Mouse (Mus musculus) midbrain, embryonic 16.5 days (tissue): Measurements from ENCODE around the gene Akr1c13. TPM values are rescaled to one million over a fixed set of nuclear protein-coding genes. Genes with fewer than 3 reads are reported as not detected.
"Not testable (repeated sequence)": the region's sequence is repeated elsewhere in the genome, so short reads cannot be mapped to it uniquely, and the experiment has no call there.

Source experiments
- ATAC-seq: fragments of 200-750 bp; cut with Nextera tagmentation; 2 replicates; pipeline ENCODE4 v1.8.0; 2017; ENCODE audit warnings: moderate TSS enrichment
- H3K27ac ChIP-seq: fragments of 300-500 bp; sonication (generic); 2 replicates; pipeline ENCODE4 v1.5.1; 2014; ENCODE audit warnings: mild to moderate bottlenecking, low read length, mixed read lengths
- H3K27me3 ChIP-seq: fragments of 300-500 bp; sonication (generic); 2 replicates; pipeline ENCODE4 v1.6.1; 2014; ENCODE audit warnings: low read depth, low read length, mixed read lengths; ENCODE audit not compliant: control insufficient read depth, insufficient read depth
- H3K36me3 ChIP-seq: fragments of 300-500 bp; sonication (generic); 2 replicates; pipeline ENCODE4 v1.6.1; 2014; ENCODE audit warnings: mild to moderate bottlenecking, low read length, moderate library complexity, mixed read lengths; ENCODE audit not compliant: control insufficient read depth, insufficient read depth
- H3K4me1 ChIP-seq: fragments of 300-500 bp; sonication (generic); 2 replicates; pipeline ENCODE4 v1.6.1; 2014; ENCODE audit warnings: mild to moderate bottlenecking, low read length, mixed read lengths; ENCODE audit not compliant: control insufficient read depth, insufficient read depth
- H3K4me2 ChIP-seq: fragments of 300-500 bp; sonication (generic); 2 replicates; pipeline ENCODE4 v1.6.1; 2014; ENCODE audit warnings: mild to moderate bottlenecking, low read length, mixed read lengths
- H3K4me3 ChIP-seq: fragments of 300-500 bp; sonication (generic); 2 replicates; pipeline ENCODE4 v1.5.1; 2014; ENCODE audit warnings: low read depth, mild to moderate bottlenecking, low read length, moderate library complexity, mixed read lengths
- H3K9ac ChIP-seq: fragments of 300-500 bp; sonication (generic); 2 replicates; pipeline ENCODE4 v1.6.1; 2014; ENCODE audit warnings: low read depth, low read length, mixed read lengths
- H3K9me3 ChIP-seq: fragments of 300-500 bp; sonication (generic); replicated peaks from 2 replicates; pipeline ENCODE4 v1.6.1; 2014; ENCODE audit warnings: mild to moderate bottlenecking, low read length, mixed read lengths; ENCODE audit not compliant: control insufficient read depth, poor library complexity, severe bottlenecking
- WGBS: fragments of 180-500 bp; shearing (Covaris S2); extraction: QIAGEN DNeasy Blood & Tissue Kit; methylation state at CpG from one replicate; pipeline ENCODE4 v1.1.7; 2014; 5-methylcytosine and 5-hydroxymethylcytosine counted together
- polyA plus RNA-seq: library from polyadenylated mRNA; unstranded; fragments of >200 nt; fragmentation: Nextera tagmentation; extraction: Ambion mirVana; gene quantifications from 2 replicates; pipeline ENCODE4 v1.2.1, GENCODE M21; 2015

The Akr1c13 gene
- 1.2 and 1.5 TPM in 2 replicates for polyA plus RNA-seq

- H3K4me1 ChIP-seq, result no peaks in the 10 kb centered on the region
- 81% methylated on average over 3 of the region's 3 CpGs for WGBS
- no peak within 1 kb of the TSS for H3K4me2 ChIP-seq
- H3K27ac ChIP-seq, result no peak within 1 kb of the TSS
- no peak within 1 kb of the TSS for H3K9ac ChIP-seq
- H3K36me3 ChIP-seq, result no peaks in the 10 kb centered on the region
- H3K4me3 ChIP-seq, result no peak within 1 kb of the TSS
- ATAC-seq, result no peak
- H3K27me3 ChIP-seq, result no peaks in the 10 kb centered on the region
- no peaks in the 10 kb centered on the region for H3K9me3 ChIP-seq
Observed at GRCm38 (mm10) chr13:4190904-4191303, at the start of gene Akr1c13. Gene Akr1c13 (plus strand): TSS chr13:4191150.

- 81% methylated on average over 1 of the region's 1 CpGs for WGBS
- Histone ChIP-seq H3K9ac (no peak overlapping the region), H3K27me3 (no peaks in the 10 kb centered on the region), H3K27ac (no peak overlapping the region), H3K4me2 (no peak overlapping the region), H3K36me3 (no peaks in the 10 kb centered on the region), H3K4me1 (no peaks in the 10 kb centered on the region), H3K9me3 (no peaks in the 10 kb centered on the region), H3K4me3 (no peak overlapping the region)
- ATAC-seq, result no peak
Observed at GRCm38 (mm10) chr13:4144261-4144660, 46.7 kb upstream of the Akr1c13 start.

DNA sequence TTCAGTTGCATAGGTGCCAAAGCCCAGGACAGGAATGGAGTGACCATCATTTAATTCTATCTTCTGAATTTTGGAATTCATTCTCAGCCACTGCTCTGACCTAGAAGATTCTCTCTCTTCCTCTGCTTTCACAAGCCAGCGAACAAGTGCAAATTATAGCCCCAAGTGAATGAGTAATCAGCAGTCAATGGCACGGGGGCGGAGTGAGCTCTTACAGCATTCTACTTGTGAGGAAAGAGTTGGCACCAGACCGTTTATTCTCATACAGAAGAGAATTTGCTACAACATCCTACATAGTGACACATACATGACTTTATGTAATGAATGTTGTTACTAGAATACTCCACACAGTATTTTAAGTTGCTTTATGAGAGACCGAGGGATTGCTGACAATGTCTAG is 40.4 kb upstream of the Akr1c13 start, which contains the start of gene Akr1c18:
Gene Akr1c18 (minus strand): TSS at position 137 of the 400 bp plus-strand sequence.
- no peaks in the 10 kb centered on the region for H3K9me3 ChIP-seq
- H3K9ac ChIP-seq, result no peak within 1 kb of the TSS
- ATAC-seq, result no peak
- no peaks in the 10 kb centered on the region for H3K27me3 ChIP-seq
- no peak within 1 kb of the TSS for H3K27ac ChIP-seq
- no peak within 1 kb of the TSS for H3K4me3 ChIP-seq
- WGBS, result 73% methylated on average over 5 of the region's 5 CpGs
- no peaks in the 10 kb centered on the region for H3K36me3 ChIP-seq
- H3K4me1 ChIP-seq, result no peaks in the 10 kb centered on the region
- H3K4me2 ChIP-seq, result no peak within 1 kb of the TSS

GRCm38 (mm10) chr13:4152908-4153307 is 38.0 kb upstream of the Akr1c13 start:
- Histone ChIP-seq H3K4me2 (no peak overlapping the region), H3K4me1 (no peaks in the 10 kb centered on the region), H3K27ac (no peak overlapping the region), H3K9me3 (no peaks in the 10 kb centered on the region), H3K4me3 (no peak overlapping the region), H3K27me3 (no peaks in the 10 kb centered on the region), H3K9ac (no peak overlapping the region), H3K36me3 (no peaks in the 10 kb centered on the region)
- ATAC-seq, result no peak
- 73% methylated on average over 2 of the region's 2 CpGs for WGBS

- no peak for ATAC-seq
- H3K4me3 ChIP-seq, result no peak overlapping the region
- 86% methylated on average over 3 of the region's 3 CpGs for WGBS
- no peaks in the 10 kb centered on the region for H3K27me3 ChIP-seq
- no peak overlapping the region for H3K27ac ChIP-seq
- no peak overlapping the region for H3K9ac ChIP-seq
- H3K9me3 ChIP-seq, result no peaks in the 10 kb centered on the region
- no peaks in the 10 kb centered on the region for H3K4me1 ChIP-seq
- H3K36me3 ChIP-seq, result no peaks in the 10 kb centered on the region
- no peak overlapping the region for H3K4me2 ChIP-seq
Observed at GRCm38 (mm10) chr13:4153593-4153992, 37.4 kb upstream of the Akr1c13 start.

DNA sequence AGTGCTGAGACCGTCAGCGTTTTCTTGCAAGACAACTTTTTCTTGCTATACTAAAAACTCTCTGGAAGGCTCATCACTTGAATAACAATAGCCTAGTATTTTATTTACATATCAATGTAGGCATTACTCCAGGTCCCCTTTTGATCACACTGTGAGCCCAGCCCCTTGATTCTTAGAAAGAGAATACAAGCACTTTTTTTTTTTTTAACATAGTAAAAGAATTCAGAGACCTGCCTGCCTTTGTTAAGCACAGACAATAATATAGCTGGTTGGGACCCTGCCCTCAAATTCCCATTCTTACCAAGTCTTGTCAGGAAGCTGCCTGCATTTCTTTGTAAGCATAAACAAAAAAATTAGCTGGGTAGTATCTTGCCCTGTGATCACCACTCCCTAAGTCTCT is 35.7 kb upstream of the Akr1c13 start:
- Histone ChIP-seq H3K9ac (no peak overlapping the region), H3K4me3 (no peak overlapping the region), H3K9me3 (no peaks in the 10 kb centered on the region), H3K36me3 (no peaks in the 10 kb centered on the region), H3K27ac (no peak overlapping the region), H3K27me3 (no peaks in the 10 kb centered on the region), H3K4me1 (no peaks in the 10 kb centered on the region), H3K4me2 (no peak overlapping the region)
- WGBS, result 25% methylated on average over 2 of the region's 2 CpGs
- ATAC-seq, result no peak

GRCm38 (mm10) chr13:4168006-4168405 is 22.9 kb upstream of the Akr1c13 start:
- no peak overlapping the region for H3K4me3 ChIP-seq
- no peaks in the 10 kb centered on the region for H3K4me1 ChIP-seq
- no peaks in the 10 kb centered on the region for H3K27me3 ChIP-seq
- no peak overlapping the region for H3K9ac ChIP-seq
- H3K9me3 ChIP-seq, result no peaks in the 10 kb centered on the region
- no peaks in the 10 kb centered on the region for H3K36me3 ChIP-seq
- no peak overlapping the region for H3K27ac ChIP-seq
- H3K4me2 ChIP-seq, result no peak overlapping the region
- no peak for ATAC-seq
- WGBS, result 30% methylated on average over 1 of the region's 1 CpGs

GRCm38 (mm10) chr13:4172978-4173377 is 18.0 kb upstream of the Akr1c13 start:
- no peaks in the 10 kb centered on the region for H3K36me3 ChIP-seq
- H3K27ac ChIP-seq, result no peak overlapping the region
- no peak for ATAC-seq
- H3K4me2 ChIP-seq, result no peak overlapping the region
- no peaks in the 10 kb centered on the region for H3K9me3 ChIP-seq
- H3K9ac ChIP-seq, result no peak overlapping the region
- H3K4me1 ChIP-seq, result no peaks in the 10 kb centered on the region
- 79% methylated on average over 2 of the region's 2 CpGs for WGBS
- no peak overlapping the region for H3K4me3 ChIP-seq
- no peaks in the 10 kb centered on the region for H3K27me3 ChIP-seq

GRCm38 (mm10) chr13:4181321-4181720 is 9.6 kb upstream of the Akr1c13 start:
- H3K4me2 ChIP-seq, H3K27ac ChIP-seq, H3K9me3 ChIP-seq, H3K36me3 ChIP-seq, H3K27me3 ChIP-seq, H3K4me3 ChIP-seq, H3K4me1 ChIP-seq, ATAC-seq, H3K9ac ChIP-seq: not testable (repeated sequence)
- 92% methylated on average over 4 of the region's 4 CpGs for WGBS
